Mouse (Mus musculus) myocyte (in vitro differentiated cells): ENCODE measurements around the gene Rnf38.

ENCODE experiments used
- CEBPB ChIP-seq: IDR thresholded peaks from 2 replicates; pipeline ENCODE4 v1.6.1; 2011; ENCODE audit warnings: mild to moderate bottlenecking, moderate library complexity; ENCODE audit not compliant: poor library complexity, insufficient read depth, severe bottlenecking
- E2F4 ChIP-seq: IDR thresholded peaks from one replicate; pipeline ENCODE4 v1.6.1; 2011; ENCODE audit warnings: mild to moderate bottlenecking, control low read depth, moderate library complexity; ENCODE audit not compliant: insufficient read depth
- MAX ChIP-seq: IDR thresholded peaks from one replicate; pipeline ENCODE4 v1.6.1; 2011; ENCODE audit warnings: low read depth, mild to moderate bottlenecking, control low read depth
- MYOD1 ChIP-seq, 3 experiments: IDR thresholded peaks; one replicate each; pipeline ENCODE4 v1.6.1; 2011; ENCODE audit warnings: control low read depth in 2 of 3, low read depth in 2 of 3, mild to moderate bottlenecking in 2 of 3, moderate library complexity in 1 of 3; ENCODE audit not compliant: insufficient read length in 2 of 3, control insufficient read depth in 1 of 3
- MYOG ChIP-seq, 3 experiments: IDR thresholded peaks; one replicate each; pipeline ENCODE4 v1.6.1; 2011; ENCODE audit warnings: control low read depth in 2 of 3, low read depth in 2 of 3, mild to moderate bottlenecking in 2 of 3; ENCODE audit not compliant: insufficient read length in 2 of 3, control insufficient read depth in 1 of 3, insufficient read depth in 1 of 3
- POLR2A ChIP-seq: IDR thresholded peaks from one replicate; pipeline ENCODE4 v1.6.1; 2011; ENCODE audit warnings: low read depth, mild to moderate bottlenecking, control low read depth, moderate library complexity; ENCODE audit not compliant: insufficient read length
- POLR2AphosphoS2 ChIP-seq: IDR thresholded peaks from one replicate; pipeline ENCODE4 v1.6.1; 2011; ENCODE audit warnings: low read depth, control low read depth; ENCODE audit not compliant: insufficient read length
- REST ChIP-seq: IDR thresholded peaks from one replicate; pipeline ENCODE4 v1.6.1; 2011; ENCODE audit warnings: mild to moderate bottlenecking, control low read depth, moderate library complexity; ENCODE audit not compliant: insufficient read depth, insufficient read length
- SRF ChIP-seq: IDR thresholded peaks from one replicate; pipeline ENCODE4 v1.6.1; 2011; ENCODE audit warnings: low read depth; ENCODE audit not compliant: control insufficient read depth, insufficient read length
- TCF12 ChIP-seq: IDR thresholded peaks from one replicate; pipeline ENCODE4 v1.6.1; 2011; ENCODE audit warnings: mild to moderate bottlenecking, control low read depth; ENCODE audit not compliant: poor library complexity, insufficient read depth, severe bottlenecking
- USF1 ChIP-seq: IDR thresholded peaks from one replicate; pipeline ENCODE4 v1.6.1; 2011; ENCODE audit warnings: low read depth, mild to moderate bottlenecking, control low read depth, moderate library complexity

DNA sequence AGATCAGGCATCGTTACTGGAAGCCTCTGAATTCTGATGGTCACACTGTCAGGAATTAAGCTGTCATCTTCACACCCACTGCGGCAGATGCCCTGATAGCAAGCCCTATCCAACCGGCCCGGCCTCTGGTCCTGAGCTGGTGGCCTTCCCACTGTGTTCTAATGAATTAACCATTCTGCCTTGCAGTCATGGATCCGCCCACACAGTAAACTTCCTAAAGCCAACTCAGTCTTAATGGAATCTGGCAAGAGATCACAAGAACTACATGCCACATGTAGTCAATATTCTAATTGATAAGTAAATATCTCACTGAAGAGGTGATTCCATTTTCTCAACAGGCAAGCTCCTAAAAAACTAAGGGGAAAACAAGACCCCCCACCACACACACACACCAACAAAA, 60.9 kb downstream of the Rnf38 start:
- TF ChIP-seq POLR2A (no peak), MYOD1 (IDR thresholded peaks at IDR 0.05; ENCODE audit: control insufficient read depth in 1 of 3, insufficient read length in 2 of 3, low read depth in 2 of 3) (no peak), USF1 (no peak), TCF12 (no peak), REST (no peak), E2F4 (no peak), MAX (no peak), MYOG (IDR thresholded peaks at IDR 0.05; ENCODE audit: control insufficient read depth in 1 of 3, insufficient read depth in 1 of 3, insufficient read length in 2 of 3, low read depth in 2 of 3) (no peak), POLR2AphosphoS2 (no peak), CEBPB (no peak), SRF (no peak)
